Mouse (Mus musculus): Measurements from ENCODE around the gene Gm9376. TPM values are rescaled to one million over a fixed set of nuclear protein-coding genes. Genes with fewer than 3 reads are reported as not detected.

The Gm9376 gene
- polyA plus RNA-seq, 1 experiment = not detected

- TF ChIP-seq POLR2A (IDR thresholded peaks at IDR 0.05; ENCODE audit: control insufficient read depth, low read depth, low read length) (no peak), CTCF (IDR thresholded peaks at IDR 0.05; ENCODE audit: control insufficient read depth, insufficient read depth, insufficient replicate concordance, low read depth, low read length) (no peak)
- H3K27ac ChIP-seq (ENCODE audit: control insufficient read depth, insufficient read depth, low read depth, low read length) = no peak overlapping the region
- H3K27me3 ChIP-seq (ENCODE audit: control insufficient read depth, insufficient read depth, low read length) = peaks cover 18% of the 10 kb centered on the region
- no peaks in the 10 kb centered on the region for H3K36me3 ChIP-seq (ENCODE audit: control insufficient read depth, insufficient read depth, low read length)
- no peak overlapping the region; the same call in 1 of the 2 replicates for H3K4me3 ChIP-seq (ENCODE audit: control insufficient read depth, low read depth, low read length)
- peaks cover 30% of the 10 kb centered on the region for H3K4me1 ChIP-seq (ENCODE audit: control insufficient read depth, insufficient read depth, low read length)
Measured at GRCm38 (mm10) chr14:118239351-118239750, 27.4 kb upstream of the Gm9376 start.

- H3K4me3 ChIP-seq (ENCODE audit: control insufficient read depth, low read depth, low read length) = no peak overlapping the region
- no peak overlapping the region for H3K27ac ChIP-seq (ENCODE audit: control insufficient read depth, insufficient read depth, low read depth, low read length)
- peaks cover 2% of the 10 kb centered on the region for H3K27me3 ChIP-seq (ENCODE audit: control insufficient read depth, insufficient read depth, low read length)
- H3K4me1 ChIP-seq (ENCODE audit: control insufficient read depth, insufficient read depth, low read length) = peaks cover 14% of the 10 kb centered on the region
- TF ChIP-seq POLR2A (IDR thresholded peaks at IDR 0.05; ENCODE audit: control insufficient read depth, low read depth, low read length) (no peak), CTCF (IDR thresholded peaks at IDR 0.05; ENCODE audit: control insufficient read depth, insufficient read depth, insufficient replicate concordance, low read depth, low read length) (no peak)
- H3K36me3 ChIP-seq (ENCODE audit: control insufficient read depth, insufficient read depth, low read length) = no peaks in the 10 kb centered on the region
Measured at GRCm38 (mm10) chr14:118241416-118241815, 25.3 kb upstream of the Gm9376 start.

GRCm38 (mm10) chr14:118253381-118253780 is 13.4 kb upstream of the Gm9376 start:
- H3K36me3 ChIP-seq (ENCODE audit: control insufficient read depth, insufficient read depth, low read length) = no peaks in the 10 kb centered on the region
- no peaks in the 10 kb centered on the region for H3K27me3 ChIP-seq (ENCODE audit: control insufficient read depth, insufficient read depth, low read length)
- TF ChIP-seq POLR2A (IDR thresholded peaks at IDR 0.05; ENCODE audit: control insufficient read depth, low read depth, low read length) (no peak), CTCF (IDR thresholded peaks at IDR 0.05; ENCODE audit: control insufficient read depth, insufficient read depth, insufficient replicate concordance, low read depth, low read length) (no peak)
- H3K4me3 ChIP-seq (ENCODE audit: control insufficient read depth, low read depth, low read length) = no peak overlapping the region
- no peaks in the 10 kb centered on the region for H3K4me1 ChIP-seq (ENCODE audit: control insufficient read depth, insufficient read depth, low read length)
- H3K27ac ChIP-seq (ENCODE audit: control insufficient read depth, insufficient read depth, low read depth, low read length) = no peak overlapping the region

DNA sequence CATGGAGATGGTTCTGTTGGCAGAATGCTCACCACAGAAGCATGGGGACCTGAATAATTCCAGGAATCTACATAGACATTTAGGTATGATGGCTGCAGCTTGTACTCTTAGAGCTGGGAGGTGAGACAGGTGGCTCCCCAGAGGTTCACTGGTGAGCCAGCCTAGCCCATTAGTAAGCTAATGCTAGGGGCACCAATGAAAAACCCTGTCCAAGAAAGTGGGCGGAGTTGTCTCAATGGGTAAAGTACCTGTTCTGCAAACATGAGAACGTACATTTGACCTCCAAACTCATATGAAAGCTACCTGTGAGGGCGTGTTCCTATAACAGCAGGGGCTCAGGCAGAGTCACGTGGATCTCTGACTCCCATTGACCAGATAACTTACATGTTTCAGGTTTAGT is 2.1 kb downstream of the Gm9376 start:
- no peak overlapping the region for H3K27ac ChIP-seq (ENCODE audit: control insufficient read depth, insufficient read depth, low read depth, low read length)
- no peaks in the 10 kb centered on the region for H3K36me3 ChIP-seq (ENCODE audit: control insufficient read depth, insufficient read depth, low read length)
- no peaks in the 10 kb centered on the region for H3K27me3 ChIP-seq (ENCODE audit: control insufficient read depth, insufficient read depth, low read length)
- TF ChIP-seq CTCF (IDR thresholded peaks at IDR 0.05; ENCODE audit: control insufficient read depth, insufficient read depth, insufficient replicate concordance, low read depth, low read length) = no peak
- no peak for TF ChIP-seq POLR2A (IDR thresholded peaks at IDR 0.05; ENCODE audit: control insufficient read depth, low read depth, low read length)
- no peaks in the 10 kb centered on the region for H3K4me1 ChIP-seq (ENCODE audit: control insufficient read depth, insufficient read depth, low read length)
- H3K4me3 ChIP-seq (ENCODE audit: control insufficient read depth, low read depth, low read length) = no peak overlapping the region

GRCm38 (mm10) chr14:118272594-118273555 is 6.1 kb downstream of the Gm9376 start:
- no peak overlapping the region for H3K4me3 ChIP-seq (ENCODE audit: control insufficient read depth, low read depth, low read length)

GRCm38 (mm10) chr14:118277704-118278498 is 11.1 kb downstream of the Gm9376 start:
- peak overlapping the region; percentile 71 for H3K4me3 ChIP-seq (ENCODE audit: control insufficient read depth, low read depth, low read length)
- no peaks in the 10 kb centered on the region for H3K4me1 ChIP-seq (ENCODE audit: control insufficient read depth, insufficient read depth, low read length)
- H3K27me3 ChIP-seq (ENCODE audit: control insufficient read depth, insufficient read depth, low read length) = no peaks in the 10 kb centered on the region
- H3K36me3 ChIP-seq (ENCODE audit: control insufficient read depth, insufficient read depth, low read length) = no peaks in the 10 kb centered on the region
- no peak for TF ChIP-seq POLR2A (IDR thresholded peaks at IDR 0.05; ENCODE audit: control insufficient read depth, low read depth, low read length)
- no peak for TF ChIP-seq CTCF (IDR thresholded peaks at IDR 0.05; ENCODE audit: control insufficient read depth, insufficient read depth, insufficient replicate concordance, low read depth, low read length)
- H3K27ac ChIP-seq (ENCODE audit: control insufficient read depth, insufficient read depth, low read depth, low read length) = no peak overlapping the region

More at GRCm38 (mm10) chr14:118272594-118273555, 6.1 kb downstream of the Gm9376 start:
- Histone ChIP-seq H3K27me3 (ENCODE audit: control insufficient read depth, insufficient read depth, low read length) (no peaks in the 10 kb centered on the region), H3K4me1 (ENCODE audit: control insufficient read depth, insufficient read depth, low read length) (no peaks in the 10 kb centered on the region), H3K36me3 (ENCODE audit: control insufficient read depth, insufficient read depth, low read length) (no peaks in the 10 kb centered on the region), H3K27ac (ENCODE audit: control insufficient read depth, insufficient read depth, low read depth, low read length) (no peak overlapping the region)
- TF ChIP-seq CTCF (IDR thresholded peaks at IDR 0.05; ENCODE audit: control insufficient read depth, insufficient read depth, insufficient replicate concordance, low read depth, low read length) = no peak
- no peak for TF ChIP-seq POLR2A (IDR thresholded peaks at IDR 0.05; ENCODE audit: control insufficient read depth, low read depth, low read length)

GRCm38 (mm10) chr14:118282272-118282671 is 15.5 kb downstream of the Gm9376 start:
- H3K36me3 ChIP-seq (ENCODE audit: control insufficient read depth, insufficient read depth, low read length) = no peaks in the 10 kb centered on the region
- H3K4me3 ChIP-seq (ENCODE audit: control insufficient read depth, low read depth, low read length) = peak overlapping the region; percentile 30; the same call in 1 of the 2 replicates
- no peaks in the 10 kb centered on the region for H3K4me1 ChIP-seq (ENCODE audit: control insufficient read depth, insufficient read depth, low read length)
- no peaks in the 10 kb centered on the region for H3K27me3 ChIP-seq (ENCODE audit: control insufficient read depth, insufficient read depth, low read length)
- no peak overlapping the region for H3K27ac ChIP-seq (ENCODE audit: control insufficient read depth, insufficient read depth, low read depth, low read length)
- no peak for TF ChIP-seq POLR2A (IDR thresholded peaks at IDR 0.05; ENCODE audit: control insufficient read depth, low read depth, low read length)
- no peak for TF ChIP-seq CTCF (IDR thresholded peaks at IDR 0.05; ENCODE audit: control insufficient read depth, insufficient read depth, insufficient replicate concordance, low read depth, low read length)
